Mouse (Mus musculus): ENCODE results near the gene Trpm3.

- TF ChIP-seq CTCF (IDR thresholded peaks at IDR 0.05; ENCODE audit: borderline replicate concordance, control insufficient read depth, extremely low read depth, insufficient read depth, low read length, poor library complexity) (no peak), POLR2A (IDR thresholded peaks at IDR 0.05; ENCODE audit: control insufficient read depth, extremely low read depth, insufficient read depth, low read length, poor library complexity) (no peak)
Measured at GRCm38 (mm10) chr19:23036782-23037477, 898.1 kb downstream of the Trpm3 start.
